Mouse (Mus musculus): Measurements from ENCODE around the gene Ahsa1. TPM values are rescaled to one million over a fixed set of nuclear protein-coding genes. Genes with fewer than 3 reads are reported as not detected.
A peak's percentile ranks its signal among the peaks of the same experiment; 100 is the strongest.
"Not testable (repeated sequence)": the region's sequence is repeated elsewhere in the genome, so short reads cannot be mapped to it uniquely, and the experiment has no call there.

Gene Ahsa1
- total RNA-seq, 2 experiments from 2014 or later = 120 to 154 TPM

DNA sequence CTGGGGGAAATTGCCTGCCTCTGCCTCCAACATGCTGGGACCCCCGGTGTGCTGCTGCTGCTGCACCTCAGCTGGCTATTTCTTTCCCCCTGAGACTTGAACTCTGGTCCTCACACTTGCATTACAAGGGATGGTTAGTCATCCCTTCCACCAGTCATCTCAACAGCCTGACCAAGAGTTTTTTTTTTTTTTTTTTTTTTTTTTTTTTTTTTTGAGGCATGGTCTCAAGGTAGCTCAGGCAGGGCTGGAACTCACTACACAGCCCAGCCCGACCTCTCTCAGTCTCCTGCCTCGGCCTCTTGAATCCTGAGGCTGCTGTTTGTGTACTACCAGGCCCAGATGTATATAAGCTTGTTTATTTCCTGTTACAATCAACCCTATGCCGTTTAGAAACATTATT, 18.0 kb downstream of the Ahsa1 start:
- Histone ChIP-seq H3K4me3 (no peak overlapping the region), H3K27ac (no peak overlapping the region)
- DNase-seq = no peak
- TF ChIP-seq CTCF (IDR thresholded peaks at IDR 0.05) = no peak
- intact Hi-C loops (cut with DNase I) = no loop called here

DNA sequence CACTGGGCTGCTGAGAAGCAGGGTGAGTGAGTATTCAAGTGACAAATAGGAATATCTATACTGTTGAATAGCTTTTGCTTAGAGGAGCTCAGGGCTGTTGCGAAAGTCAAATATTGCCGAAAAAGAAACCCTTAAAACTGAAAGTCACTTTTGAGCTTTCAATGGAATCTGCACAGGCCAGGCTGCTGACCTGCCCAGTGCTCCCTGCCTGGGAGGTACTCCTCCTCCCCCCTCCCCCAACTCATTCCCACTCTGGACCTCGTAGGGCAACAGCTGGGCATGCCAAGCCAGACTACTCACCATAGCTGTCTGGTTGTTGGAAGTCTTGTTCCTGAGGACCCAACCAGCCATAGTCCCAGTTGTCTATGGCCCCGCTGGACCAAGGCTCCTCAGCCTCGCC, 18.4 kb downstream of the Ahsa1 start:
- no peak overlapping the region for H3K4me3 ChIP-seq
- DNase-seq = no peak
- no peak overlapping the region for H3K27ac ChIP-seq
- TF ChIP-seq CTCF (IDR thresholded peaks at IDR 0.05) = no peak
- intact Hi-C loops (cut with DNase I) = no loop called here

DNA sequence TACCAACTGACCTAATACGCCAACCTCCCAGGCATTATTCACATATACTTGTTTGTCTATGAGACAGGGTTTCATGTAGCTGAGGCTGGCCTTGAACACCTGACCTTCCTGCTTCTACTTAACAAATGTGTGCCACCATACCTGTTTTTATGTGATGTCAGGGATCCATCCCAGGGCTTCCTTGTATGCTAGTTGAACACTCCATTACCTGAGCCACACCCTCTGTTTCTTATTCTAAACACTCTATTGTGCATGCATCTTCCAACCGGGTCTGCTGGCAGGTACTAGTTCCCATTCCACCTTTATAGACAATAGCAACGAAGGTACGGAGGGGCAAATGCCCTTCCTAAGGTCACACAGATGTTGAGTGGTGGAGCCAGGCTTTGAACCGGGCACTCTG, 22.8 kb downstream of the Ahsa1 start:
- Histone ChIP-seq H3K27ac (no peak overlapping the region), H3K4me3 (no peak overlapping the region)
- intact Hi-C loops (cut with DNase I) = no loop called here

DNA sequence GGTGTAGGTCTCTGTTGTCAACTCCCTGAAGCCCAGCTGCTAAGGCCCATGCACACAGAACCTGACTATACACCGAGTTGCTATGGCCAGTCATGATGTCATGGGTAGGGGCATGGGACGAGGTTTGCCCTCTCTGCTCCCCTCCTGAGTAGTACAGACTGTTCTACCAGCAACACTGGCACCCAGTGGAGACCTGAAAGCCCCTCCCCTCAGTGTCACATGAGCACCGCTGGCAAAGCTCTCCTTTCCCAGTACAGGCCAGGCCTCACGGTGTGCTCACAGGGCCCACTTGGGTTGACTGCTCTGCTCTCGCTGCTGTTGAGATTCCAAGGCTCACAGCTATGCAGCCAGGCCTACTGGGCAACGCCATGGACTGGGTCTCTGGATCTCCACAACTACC, 27.7 kb downstream of the Ahsa1 start:
- Histone ChIP-seq H3K27ac (no peak overlapping the region), H3K4me3 (no peak overlapping the region)
- no peak for TF ChIP-seq CTCF (IDR thresholded peaks at IDR 0.05)
- intact Hi-C loops (cut with DNase I) = no loop called here
- DNase-seq = no peak

More for the DNA sequence above, 22.8 kb downstream of the Ahsa1 start:
- no peak for TF ChIP-seq CTCF (IDR thresholded peaks at IDR 0.05)
- no peak for DNase-seq

DNA sequence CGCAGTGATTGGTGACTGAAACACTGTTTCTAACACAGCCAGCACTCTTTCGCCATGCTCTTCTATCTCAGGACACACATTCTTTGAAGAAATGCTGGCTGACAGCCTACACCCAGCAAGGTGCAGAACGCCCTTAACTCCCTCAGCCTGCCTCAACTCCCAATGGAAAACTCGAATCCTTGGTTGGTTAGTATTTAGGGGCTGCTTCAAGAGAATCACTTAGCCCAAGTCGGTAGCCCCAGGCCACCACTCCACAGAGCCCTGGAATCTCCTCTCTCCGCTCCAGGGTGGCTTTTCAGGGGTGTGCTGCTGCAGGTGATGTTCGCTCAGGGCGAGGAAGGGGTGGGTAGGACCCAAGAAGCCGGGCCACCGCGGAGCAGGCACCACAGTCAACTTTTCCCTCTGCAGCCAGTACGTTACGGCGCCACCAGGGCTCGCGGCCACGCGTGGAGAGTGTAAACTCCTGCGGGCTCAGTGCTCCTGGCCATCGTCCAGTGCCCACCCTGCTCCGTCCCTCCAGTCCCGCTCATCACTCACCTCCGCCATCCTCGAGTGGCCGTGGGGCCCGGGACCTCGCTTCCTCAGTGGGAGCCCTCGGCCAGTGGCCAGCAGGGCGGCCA, 32.9 kb downstream of the Ahsa1 start:
- intact Hi-C loops (cut with DNase I) = no loop called here
- Histone ChIP-seq H3K4me3 (peak overlapping the region; percentile 88), H3K27ac (no peak overlapping the region)
- no peak for DNase-seq
- no peak for TF ChIP-seq CTCF (IDR thresholded peaks at IDR 0.05)

DNA sequence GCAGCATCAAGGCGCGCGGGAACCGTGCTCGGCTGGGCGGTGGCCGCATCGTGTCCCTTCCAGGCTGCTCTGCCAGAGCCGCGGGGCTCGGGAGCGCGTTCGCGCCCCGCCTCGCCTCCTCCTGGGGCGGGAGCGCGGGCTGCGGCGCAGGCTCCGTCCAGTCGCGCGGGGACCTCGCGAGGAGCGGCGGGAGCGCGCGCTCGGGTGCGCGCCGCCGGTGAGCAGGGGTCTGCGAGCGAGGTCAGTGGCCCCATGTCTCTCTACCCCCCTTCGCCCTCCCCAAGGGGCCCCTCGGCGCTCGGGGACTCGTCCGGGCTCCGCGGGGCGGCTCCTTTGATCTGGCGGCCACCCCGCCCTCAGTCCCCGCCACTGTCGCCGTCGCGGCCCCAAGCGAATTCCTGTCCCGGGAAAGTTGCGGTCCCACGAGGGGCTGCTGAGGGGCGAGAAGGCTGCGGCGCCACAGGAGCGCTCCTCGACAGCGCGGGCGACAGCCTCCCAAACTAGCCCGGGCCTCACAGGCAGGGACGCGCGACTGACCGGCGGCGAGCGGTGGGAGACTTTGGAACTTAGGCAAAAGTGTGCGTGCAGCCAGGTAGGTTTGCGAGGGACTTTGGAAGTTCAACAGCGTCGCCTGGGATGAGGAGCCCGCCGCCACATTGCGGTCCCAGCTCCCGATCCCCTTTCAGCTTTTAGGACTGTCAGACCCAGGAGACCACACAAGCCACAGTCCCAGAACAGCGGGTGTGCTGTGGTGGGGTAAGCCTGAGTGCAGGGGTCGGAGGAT, 33.6 kb downstream of the Ahsa1 start, which contains the start of gene Ism2:
Ism2 (minus strand) TSS at position 49 of the 784 bp plus-strand sequence.
- TF ChIP-seq CTCF (IDR thresholded peaks at IDR 0.05) = no peak
- intact Hi-C loops (cut with DNase I) = no loop called here
- DNase-seq = peak; percentile 43
- Histone ChIP-seq H3K27ac (no peak within 1 kb of the TSS), H3K4me3 (peak within 1 kb of the TSS; percentile 88)

DNA sequence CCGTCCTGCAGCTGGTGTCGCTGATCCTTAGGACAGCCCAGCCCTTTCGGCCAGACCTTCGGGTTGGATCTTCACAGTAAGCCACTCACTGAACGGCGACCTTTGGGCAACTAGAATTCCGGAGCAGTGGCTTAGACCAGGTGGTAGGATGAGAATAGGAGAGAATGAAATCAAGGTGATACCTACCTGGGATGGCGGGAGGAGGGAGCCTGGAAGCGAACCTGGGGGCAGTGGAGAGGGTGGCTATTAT, 34.1 kb downstream of the Ahsa1 start:
- H3K27ac ChIP-seq = no peak overlapping the region
- no peak for DNase-seq
- intact Hi-C loops (cut with DNase I) = no loop called here
- no peak for TF ChIP-seq CTCF (IDR thresholded peaks at IDR 0.05)
- H3K4me3 ChIP-seq = peak overlapping the region; percentile 88

DNA sequence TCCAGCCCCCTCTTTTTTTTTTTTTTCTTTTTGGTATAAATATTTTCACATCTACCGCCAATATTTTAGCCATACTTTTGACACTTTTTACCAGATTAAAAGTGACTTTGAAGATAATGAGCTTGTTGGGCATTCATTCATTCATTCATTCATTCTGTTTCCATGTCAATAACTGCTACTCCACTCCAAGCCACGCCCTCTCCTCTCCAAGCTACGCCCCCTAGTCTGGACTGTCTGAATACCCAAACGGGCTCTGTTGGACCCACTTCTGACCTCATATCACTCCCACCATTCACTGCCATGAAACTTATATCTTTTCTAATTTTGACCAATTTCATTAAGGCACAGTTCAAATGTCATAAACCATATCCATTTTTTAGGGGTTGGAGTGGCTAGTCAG, 34.9 kb downstream of the Ahsa1 start:
- TF ChIP-seq CTCF (IDR thresholded peaks at IDR 0.05) = no peak
- no peak for DNase-seq
- Histone ChIP-seq H3K27ac (no peak overlapping the region), H3K4me3 (no peak overlapping the region)
- intact Hi-C loops (cut with DNase I) = no loop called here

DNA sequence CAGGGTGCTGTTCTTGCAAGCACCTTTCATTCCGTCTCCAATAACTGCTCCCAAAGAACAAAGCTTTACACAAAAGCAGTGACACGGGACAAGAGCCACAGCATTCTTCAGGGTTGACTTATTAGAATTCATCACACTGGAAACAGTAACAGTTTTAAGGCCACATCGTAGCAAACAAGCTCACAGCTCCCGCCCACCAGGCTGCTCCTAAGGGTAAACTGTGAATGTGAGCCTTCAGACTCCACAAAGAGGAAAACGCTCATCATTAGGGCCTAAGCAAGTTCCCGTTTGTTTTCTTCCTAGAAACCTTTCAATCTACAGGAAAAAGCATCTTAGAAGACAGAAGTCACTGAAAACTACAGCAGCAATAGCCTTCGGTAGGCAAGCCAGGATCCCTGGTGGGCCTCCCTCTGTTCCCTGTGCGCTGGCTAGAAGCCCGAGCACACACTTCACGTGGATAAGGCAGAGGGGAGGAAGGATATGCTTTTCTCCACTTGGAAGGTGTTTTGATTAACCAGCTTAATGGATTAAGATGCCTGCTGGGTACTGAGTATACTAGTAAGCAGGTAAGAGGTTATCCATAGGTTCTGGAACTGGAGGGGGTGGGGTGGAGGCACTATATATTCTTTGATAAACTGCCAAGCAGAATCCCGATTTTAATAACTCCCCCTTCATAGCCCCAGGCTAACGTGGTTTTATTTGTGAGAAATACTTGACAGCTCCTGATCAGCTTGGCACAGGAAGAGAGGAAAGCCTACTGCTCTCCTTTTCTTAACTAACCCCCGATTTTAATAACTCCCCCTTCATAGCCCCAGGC, 39.7 kb downstream of the Ahsa1 start:
- intact Hi-C loops (cut with DNase I) = no loop called here
- Histone ChIP-seq H3K27ac (no peak overlapping the region), H3K4me3 (no peak overlapping the region)
- TF ChIP-seq CTCF (IDR thresholded peaks at IDR 0.05) = no peak
- no peak for DNase-seq

DNA sequence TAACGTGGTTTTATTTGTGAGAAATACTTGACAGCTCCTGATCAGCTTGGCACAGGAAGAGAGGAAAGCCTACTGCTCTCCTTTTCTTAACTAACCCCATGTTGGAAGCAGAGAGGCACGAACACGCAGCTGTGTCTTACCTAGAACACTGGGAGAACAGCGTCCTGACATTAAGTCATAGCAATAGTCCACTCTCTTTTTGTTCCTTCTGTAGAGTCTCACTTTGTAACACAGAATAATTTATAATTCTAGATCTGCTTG, 40.2 kb downstream of the Ahsa1 start:
- DNase-seq; H3K27ac ChIP-seq; H3K4me3 ChIP-seq; intact Hi-C loops (cut with DNase I): not testable (repeated sequence)

DNA sequence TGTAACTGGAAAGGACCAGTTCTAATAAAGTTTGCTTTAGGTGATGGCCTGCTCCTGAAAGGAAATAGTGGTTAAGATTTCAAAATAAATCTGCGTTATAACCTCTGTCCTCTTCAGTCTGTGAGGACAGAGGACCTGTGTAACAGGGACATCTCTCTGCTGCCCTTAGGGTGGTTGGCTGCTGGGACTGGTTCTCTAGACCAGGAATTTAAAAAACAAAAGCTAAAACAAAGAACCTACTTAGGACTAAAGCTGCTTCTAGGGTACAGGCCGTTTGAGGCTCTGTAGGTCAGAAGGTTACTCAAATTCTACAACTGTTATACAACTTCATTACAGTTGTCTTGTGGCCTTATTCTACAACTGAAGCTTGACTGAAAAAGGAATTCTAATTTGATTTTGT, 46.8 kb downstream of the Ahsa1 start:
- no peak for DNase-seq
- TF ChIP-seq CTCF (IDR thresholded peaks at IDR 0.05) = no peak
- no peak overlapping the region for H3K4me3 ChIP-seq
- H3K27ac ChIP-seq = no peak overlapping the region
- intact Hi-C loops (cut with DNase I) = no loop called here

DNA sequence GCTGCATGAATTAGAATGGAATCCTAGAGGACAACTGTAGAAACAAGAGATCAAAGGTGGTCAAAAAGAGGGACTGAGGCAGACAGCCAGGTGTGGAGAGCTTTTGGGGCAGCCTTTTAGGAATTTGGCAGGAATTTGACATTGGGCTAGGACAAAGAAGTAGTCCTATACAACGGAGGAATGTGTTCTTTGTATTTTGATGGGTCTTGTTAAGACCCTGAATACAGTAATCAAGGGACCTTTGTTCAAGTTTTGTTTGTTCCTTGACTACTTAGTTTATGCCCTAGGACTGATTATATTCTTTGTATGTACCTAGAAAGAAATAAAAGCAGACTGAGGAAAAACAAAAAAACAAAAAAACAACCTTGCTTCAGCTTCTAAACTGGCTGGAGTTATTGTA, 51.7 kb downstream of the Ahsa1 start:
- TF ChIP-seq CTCF (IDR thresholded peaks at IDR 0.05) = no peak
- DNase-seq = no peak
- intact Hi-C loops (cut with DNase I) = no loop called here
- Histone ChIP-seq H3K4me3 (no peak overlapping the region), H3K27ac (no peak overlapping the region)

DNA sequence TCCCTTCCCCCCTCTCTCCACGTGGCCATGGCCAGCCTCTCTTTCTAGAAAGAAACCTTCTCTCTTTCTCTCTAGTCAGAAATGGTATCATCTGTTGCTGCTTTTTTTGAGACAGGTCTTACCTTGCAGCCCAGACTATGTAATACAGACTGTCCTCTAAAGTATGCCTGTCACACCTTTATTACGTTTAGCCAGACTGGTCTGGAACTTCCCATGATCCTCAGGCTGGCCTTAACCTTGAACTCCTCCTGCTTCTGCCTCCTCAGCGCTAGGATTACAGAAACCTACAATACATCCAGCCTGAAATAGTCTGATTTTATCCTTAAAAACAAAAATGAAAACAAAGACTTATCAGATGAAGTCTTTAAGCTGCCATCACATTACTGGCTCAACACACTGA, 53.0 kb downstream of the Ahsa1 start:
- intact Hi-C loops (cut with DNase I) = no loop called here
- no peak overlapping the region for H3K4me3 ChIP-seq

More for the DNA sequence above, 53.0 kb downstream of the Ahsa1 start:
- no peak overlapping the region for H3K27ac ChIP-seq
- no peak for TF ChIP-seq CTCF (IDR thresholded peaks at IDR 0.05)
- no peak for DNase-seq

Small RNAs within 50 kb of the gene (microRNA-seq; reads per million reads assigned to microRNA genes)
- not detected for gene Gm47293

Other genes with a start within 250 kb of the Ahsa1 start
- gene Tmem63c, start 245.1 kb upstream of the Ahsa1 start, total RNA-seq (2021) = not detected
- gene Ngb, start 163.9 kb upstream of the Ahsa1 start, total RNA-seq (2021) = under 1 TPM; 0.14 to 0.20 TPM
- gene Gstz1, start 119.3 kb upstream of the Ahsa1 start, total RNA-seq (2021) = 10 to 100 TPM; 33.1 to 40.2 TPM
- gene Pomt2, start 118.5 kb upstream of the Ahsa1 start, total RNA-seq (2021) = 1 to 10 TPM; 6.2 to 6.3 TPM
- not detected for gene Samd15, start 66.8 kb upstream of the Ahsa1 start, total RNA-seq (2021)
- gene Tmed8, start 66.0 kb upstream of the Ahsa1 start, total RNA-seq (2021) = 1 to 10 TPM; 1.6 to 2.2 TPM
- gene Noxred1, start 27.7 kb upstream of the Ahsa1 start, total RNA-seq (2021) = 1 to 10 TPM in 1 of 2 experiments, under 1 TPM in 1; 0.26 to 1.1 TPM
- 1 to 10 TPM; 7.3 to 9.5 TPM for gene Vipas39, start 223 bp upstream of the Ahsa1 start, total RNA-seq (2021)
- gene Ism2, start 33.2 kb downstream of the Ahsa1 start, total RNA-seq (2021) = not detected
- 1 to 10 TPM; 6.4 to 8.5 TPM for gene Sptlc2, start 121.9 kb downstream of the Ahsa1 start, total RNA-seq (2021)
- 100 to 1,000 TPM; 141 to 180 TPM for gene Slirp, start 177.4 kb downstream of the Ahsa1 start, total RNA-seq (2021)
- gene Alkbh1, start 177.5 kb downstream of the Ahsa1 start, total RNA-seq (2021) = 1 to 10 TPM; 6.4 to 8.3 TPM
- gene Snw1, start 205.8 kb downstream of the Ahsa1 start, total RNA-seq (2021) = 10 to 100 TPM; 46.5 to 52.7 TPM
- not detected for gene Gm5788, start 228.2 kb downstream of the Ahsa1 start, total RNA-seq (2021)
- not detected for gene Gm8300, start 247.8 kb downstream of the Ahsa1 start, total RNA-seq (2021)

Measured in gastrocnemius, adult 2 months (tissue).